Mouse (Mus musculus) T-helper 1 cell (primary cell): Measurements from ENCODE around the gene Gm17606.
"Not testable (repeated sequence)": the region's sequence is repeated elsewhere in the genome, so short reads cannot be mapped to it uniquely, and the experiment has no call there.

ENCODE experiments used
- in situ Hi-C: fragments of 300-600 bp; cut with MboI, MseI; formaldehyde crosslinking; loops from one replicate; pipeline ENCODE4 v1.15.1; 2025; ENCODE audit warnings: high pct_unique_total_duplicates

Gene Gm17606

GRCm38 (mm10) chr14:54640946-54641304 is at the start of gene Gm17606:
Gm17606 (plus strand) TSS chr14:54640952.
- in situ Hi-C loops, result loop anchor here (5.0 kb wide), 1 partner anchor 74 kb away; no protein-coding TSS in a partner anchor

GRCm38 (mm10) chr14:54591056-54591455 is 49.7 kb upstream of the Gm17606 start:
- in situ Hi-C loops, result no loop called here

GRCm38 (mm10) chr14:54592319-54592934 is 48.3 kb upstream of the Gm17606 start:
- in situ Hi-C loops, result no loop called here

- in situ Hi-C loops, result no loop called here
Measured at GRCm38 (mm10) chr14:54594055-54594454, 46.7 kb upstream of the Gm17606 start.

- in situ Hi-C loops, result loop anchor here (5.0 kb wide), 1 partner anchor 78 kb away; the partner anchor contains the start of gene Prmt5
Measured at GRCm38 (mm10) chr14:54594631-54595414, 45.9 kb upstream of the Gm17606 start.

- in situ Hi-C loops, result loop anchor here (5.0 kb wide), 1 partner anchor 80 kb away; the partner anchor contains the start of gene Prmt5
Measured at GRCm38 (mm10) chr14:54597084-54597483, 43.7 kb upstream of the Gm17606 start.

GRCm38 (mm10) chr14:54601601-54602000 is 39.2 kb upstream of the Gm17606 start:
- in situ Hi-C loops, result no loop called here

DNA sequence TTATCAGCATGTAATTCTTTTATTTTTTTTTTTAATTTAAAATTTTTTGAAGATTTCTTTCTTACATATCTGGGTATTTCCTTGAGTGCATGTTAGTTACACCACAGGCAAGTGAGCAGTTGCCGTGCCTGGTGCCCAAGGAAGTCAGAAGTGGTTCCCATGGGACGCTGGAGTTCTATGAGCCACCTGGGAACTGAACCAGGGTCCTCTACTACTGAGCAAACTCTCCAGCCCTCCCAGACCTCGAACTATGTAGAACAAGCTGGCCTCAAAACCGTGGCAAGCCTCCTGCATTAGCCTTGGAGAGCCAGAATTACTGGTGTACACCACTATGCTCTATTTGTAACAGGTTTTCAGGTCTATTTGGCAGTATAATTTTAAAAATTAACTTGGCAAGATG is 38.1 kb upstream of the Gm17606 start:
- in situ Hi-C loops, result no loop called here

- in situ Hi-C loops, result no loop called here
Measured at GRCm38 (mm10) chr14:54603038-54603654, 37.6 kb upstream of the Gm17606 start.

GRCm38 (mm10) chr14:54603686-54604085 is 37.1 kb upstream of the Gm17606 start:
- in situ Hi-C loops, result no loop called here

GRCm38 (mm10) chr14:54605752-54606321 is 34.9 kb upstream of the Gm17606 start, which contains the start of gene 4931414P19Rik:
4931414P19Rik (minus strand) TSS chr14:54605993.
- in situ Hi-C loops, result no loop called here

GRCm38 (mm10) chr14:54607226-54607625 is 33.5 kb upstream of the Gm17606 start:
- in situ Hi-C loops, result no loop called here

DNA sequence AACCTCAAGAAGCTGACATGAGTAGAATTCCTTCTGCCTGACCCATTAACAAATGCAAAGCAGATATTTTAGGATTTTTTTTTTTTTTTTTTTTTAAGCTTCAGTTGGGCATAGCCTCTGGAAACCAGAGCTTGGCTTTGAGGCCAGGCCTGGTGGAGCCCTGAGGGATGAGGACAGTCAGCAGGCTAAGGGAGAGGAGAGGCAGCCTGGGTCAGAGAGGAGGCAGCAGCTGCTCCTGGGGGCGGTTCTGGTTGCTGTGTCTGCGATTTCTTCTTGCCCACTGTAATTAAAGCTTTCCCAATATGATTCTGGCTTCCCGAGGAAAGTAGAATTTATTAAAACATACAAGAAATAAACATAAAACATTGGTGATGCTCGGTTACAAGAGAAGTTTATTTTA is 31.5 kb upstream of the Gm17606 start:
- in situ Hi-C loops, result no loop called here

DNA sequence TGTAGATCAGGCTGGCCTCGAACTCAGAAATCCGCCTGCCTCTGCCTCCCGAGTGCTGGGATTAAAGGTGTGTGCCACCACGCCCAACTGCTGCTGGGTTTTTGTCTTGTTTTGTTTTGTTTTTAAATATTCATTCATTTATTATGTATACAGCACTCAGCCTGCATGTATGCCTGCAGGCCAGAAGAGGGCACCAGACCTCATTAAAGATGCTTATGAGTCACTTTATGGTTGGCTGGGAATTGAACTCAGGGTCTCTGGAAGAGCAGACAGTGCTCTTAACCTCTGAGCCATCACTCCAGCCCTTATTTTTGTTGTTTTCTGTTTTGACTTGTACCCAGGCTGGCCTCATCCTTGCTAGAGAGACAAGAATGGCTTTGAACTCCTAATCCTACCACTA is 30.8 kb upstream of the Gm17606 start:
- in situ Hi-C loops, result no loop called here

- in situ Hi-C loops, result no loop called here
Measured at GRCm38 (mm10) chr14:54610648-54611047, 30.1 kb upstream of the Gm17606 start.

- in situ Hi-C loops, result not testable (repeated sequence)
Measured at GRCm38 (mm10) chr14:54614130-54614529, 26.6 kb upstream of the Gm17606 start.

DNA sequence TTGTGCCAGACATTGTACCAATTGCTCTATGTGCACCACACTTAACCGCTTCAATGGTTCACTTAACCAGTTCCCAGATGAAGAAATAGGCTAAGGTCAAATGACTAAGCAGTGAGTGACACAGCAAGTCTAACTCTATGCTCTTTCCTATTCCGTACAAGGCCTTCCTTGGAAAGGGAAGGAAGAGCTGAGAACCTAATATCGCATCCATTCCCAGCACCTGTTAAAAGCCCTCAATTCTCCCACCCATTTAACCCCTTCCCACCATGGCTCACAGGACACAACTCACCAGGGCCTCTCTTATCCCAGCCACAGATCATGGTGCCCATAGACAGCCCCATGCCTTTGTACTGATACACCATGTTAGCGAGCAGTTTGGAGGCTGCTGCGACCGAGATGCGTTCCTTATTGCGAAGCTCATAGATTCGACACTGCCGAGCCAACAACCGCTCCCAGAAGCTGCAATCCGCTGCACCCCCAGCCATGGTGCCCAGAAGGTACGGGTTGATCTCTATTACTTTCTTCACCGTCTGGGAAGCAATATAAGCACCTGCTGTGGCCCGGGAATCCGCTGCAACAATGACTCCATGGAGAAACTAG is 24.4 kb upstream of the Gm17606 start:
- in situ Hi-C loops, result no loop called here

GRCm38 (mm10) chr14:54617152-54617896 is 23.4 kb upstream of the Gm17606 start:
- in situ Hi-C loops, result no loop called here

- in situ Hi-C loops, result no loop called here
Measured at GRCm38 (mm10) chr14:54617897-54618365, 22.8 kb upstream of the Gm17606 start, which contains the start of gene Psmb5. Psmb5 (minus strand) TSS chr14:54618022.

DNA sequence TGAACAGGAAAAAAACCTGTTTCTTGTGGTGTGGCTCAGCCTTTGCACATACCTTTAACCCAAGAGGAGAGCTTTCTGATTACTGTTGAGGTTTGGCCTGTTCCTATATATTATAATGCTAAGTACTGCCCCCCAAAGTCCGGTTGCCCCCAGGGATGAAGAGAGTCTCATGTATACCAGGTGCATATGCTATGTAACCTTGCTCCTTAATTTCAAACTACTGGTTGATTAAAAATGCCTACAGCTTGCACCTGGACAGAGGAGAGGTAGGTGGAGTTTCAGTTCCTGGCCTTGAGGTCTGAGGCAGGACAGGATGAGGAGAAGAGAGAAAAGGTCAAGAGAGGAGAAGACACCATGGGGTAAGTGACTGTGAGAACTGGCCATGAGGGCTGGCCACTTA is 19.6 kb upstream of the Gm17606 start, which contains the start of gene Psmb11:
Psmb11 (plus strand) TSS at position 301 of the 400 bp plus-strand sequence.
- in situ Hi-C loops, result no loop called here

DNA sequence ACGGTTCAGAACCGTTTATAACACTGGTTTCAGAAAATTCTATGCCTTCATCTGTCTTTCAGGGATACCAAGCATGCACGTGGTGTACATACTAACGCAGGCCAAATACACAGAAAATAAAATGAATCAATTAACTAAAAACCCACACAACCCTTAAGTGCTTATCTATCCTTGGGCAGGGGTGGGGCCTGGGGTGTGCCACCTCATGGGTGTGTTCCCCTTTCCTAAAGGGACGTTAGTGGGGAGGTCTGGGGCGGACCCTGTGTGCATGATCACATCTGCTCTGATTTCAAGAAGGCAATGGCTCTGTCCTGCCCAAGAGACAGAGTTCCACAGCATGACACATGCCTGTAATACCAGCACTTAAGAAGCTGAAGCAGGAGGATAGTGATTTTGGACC is 17.4 kb upstream of the Gm17606 start:
- in situ Hi-C loops, result no loop called here
